Mouse (Mus musculus): Measurements from ENCODE around the gene Mcf2l.

DNA sequence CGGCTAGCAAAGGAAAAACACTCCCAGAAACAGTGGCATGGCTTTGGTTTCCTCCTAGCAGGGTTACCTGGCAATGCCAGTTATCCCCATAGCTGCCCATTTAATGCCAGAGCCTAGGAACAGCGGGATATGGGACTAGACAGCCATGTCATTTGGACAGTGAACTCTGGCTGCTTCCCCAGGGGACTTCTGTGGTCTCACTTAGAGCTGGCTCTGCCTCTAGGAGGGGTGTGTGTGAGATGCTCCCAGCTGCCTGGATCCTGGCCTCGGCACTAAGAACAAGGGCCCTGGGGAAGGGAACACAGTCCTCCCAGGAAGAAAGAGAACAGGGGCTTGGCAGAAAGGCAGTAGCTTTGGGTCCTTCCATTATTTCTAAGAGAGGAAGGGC lies 75.0 kb downstream of the Mcf2l start:
- TF ChIP-seq CTCF (IDR thresholded peaks at IDR 0.05; ENCODE audit: extremely low read depth, insufficient read depth, insufficient read length, insufficient replicate concordance) (no peak), POLR2A (IDR thresholded peaks at IDR 0.05; ENCODE audit: low read depth, low read length) (no peak)

Data from spleen, adult 2 months (tissue).